Mouse (Mus musculus) embryonic facial prominence, embryonic 12.5 days (tissue): Measurements from ENCODE around the gene Gm42957. TPM values are rescaled to one million over a fixed set of nuclear protein-coding genes. Genes with fewer than 3 reads are reported as not detected.
A peak's percentile ranks its signal among the peaks of the same experiment; 100 is the strongest.
"Not testable (repeated sequence)": the region's sequence is repeated elsewhere in the genome, so short reads cannot be mapped to it uniquely, and the experiment has no call there.

ENCODE experiments used
- ATAC-seq: fragments of 200-750 bp; cut with Nextera tagmentation; 2 replicates; pipeline ENCODE4 v1.8.0; 2017; ENCODE audit not compliant: insufficient number of reproducible peaks, insufficient read depth, low FRiP score, low TSS enrichment
- H3K27ac ChIP-seq: fragments of 300-500 bp; sonication (generic); 2 replicates; pipeline ENCODE4 v1.5.1; 2016; ENCODE audit warnings: mild to moderate bottlenecking
- H3K27me3 ChIP-seq: fragments of 300-500 bp; sonication (generic); 2 replicates; pipeline ENCODE4 v1.6.1; 2016; ENCODE audit warnings: mild to moderate bottlenecking, moderate library complexity
- H3K36me3 ChIP-seq: fragments of 300-500 bp; sonication (generic); 2 replicates; pipeline ENCODE4 v1.6.1; 2016; ENCODE audit warnings: mild to moderate bottlenecking
- H3K4me1 ChIP-seq: fragments of 300-500 bp; sonication (generic); 2 replicates; pipeline ENCODE4 v1.6.1; 2016
- H3K4me2 ChIP-seq: fragments of 300-500 bp; sonication (generic); replicated peaks from 2 replicates; pipeline ENCODE4 v1.6.1; 2016; ENCODE audit warnings: mild to moderate bottlenecking, moderate library complexity
- H3K4me3 ChIP-seq: fragments of 300-500 bp; sonication (generic); 2 replicates; pipeline ENCODE4 v1.5.1; 2016; ENCODE audit warnings: mild to moderate bottlenecking
- H3K9ac ChIP-seq: fragments of 300-500 bp; sonication (generic); 2 replicates; pipeline ENCODE4 v1.6.1; 2016; ENCODE audit warnings: mild to moderate bottlenecking, moderate library complexity
- H3K9me3 ChIP-seq: fragments of 300-500 bp; sonication (generic); 2 replicates; pipeline ENCODE4 v1.6.1; 2016; ENCODE audit warnings: mild to moderate bottlenecking, moderate library complexity
- WGBS: fragments of 180-500 bp; shearing (Covaris S2); methylation state at CpG from one replicate; pipeline ENCODE4 v1.1.7; 2016; 5-methylcytosine and 5-hydroxymethylcytosine counted together
- polyA plus RNA-seq: library from polyadenylated mRNA; unstranded; fragments of >200 nt; fragmentation: Nextera tagmentation; extraction: Ambion mirVana; gene quantifications from 2 replicates; pipeline ENCODE4 v1.2.1, GENCODE M21; 2016

Gm42957 gene
- polyA plus RNA-seq, 1 experiment from 2014 or later: 0.10 TPM

GRCm38 (mm10) chr3:96665732-96666363 is 30.6 kb downstream of the Gm42957 start:
- H3K27ac ChIP-seq, H3K27me3 ChIP-seq, H3K4me3 ChIP-seq, H3K36me3 ChIP-seq, ATAC-seq, H3K4me2 ChIP-seq, H3K9me3 ChIP-seq, H3K9ac ChIP-seq: not testable (repeated sequence)
- whole genome bisulfite sequencing: 86% methylated on average over 7 of the region's 7 CpGs
- peaks cover 17% of the 10 kb centered on the region for H3K4me1 ChIP-seq

GRCm38 (mm10) chr3:96666916-96667315 is 31.6 kb downstream of the Gm42957 start:
- H3K4me1 ChIP-seq: peaks cover 17% of the 10 kb centered on the region
- no peaks in the 10 kb centered on the region for H3K9me3 ChIP-seq
- no peaks in the 10 kb centered on the region for H3K36me3 ChIP-seq
- WGBS: 91% methylated on average over 5 of the region's 5 CpGs
- H3K4me3 ChIP-seq: no peak overlapping the region
- no peak for ATAC-seq
- H3K27me3 ChIP-seq: 0 out of 2 replicates have a peak, but pooled peaks cover 3% of the 10 kb centered on the region
- no peak overlapping the region for H3K27ac ChIP-seq
- H3K4me2 ChIP-seq: no peak overlapping the region
- H3K9ac ChIP-seq: no peak overlapping the region

- Histone ChIP-seq H3K27ac (no peak overlapping the region), H3K27me3 (0 out of 2 replicates have a peak, but pooled peaks cover 3% of the 10 kb centered on the region), H3K9ac (no peak overlapping the region), H3K36me3 (no peaks in the 10 kb centered on the region), H3K4me1 (peaks cover 17% of the 10 kb centered on the region), H3K4me2 (no peak overlapping the region), H3K9me3 (no peaks in the 10 kb centered on the region), H3K4me3 (no peak overlapping the region)
- no peak for ATAC-seq
- 34% methylated on average over 1 of the region's 1 CpGs for WGBS
These were observed 32.0 kb downstream of the Gm42957 start for GRCm38 (mm10) chr3:96667316-96667715.

- no peak for ATAC-seq
- H3K27me3 ChIP-seq: 0 out of 2 replicates have a peak, but pooled peaks cover 3% of the 10 kb centered on the region
- no peaks in the 10 kb centered on the region for H3K36me3 ChIP-seq
- 97% methylated on average over 5 of the region's 5 CpGs for WGBS
- H3K4me3 ChIP-seq: no peak overlapping the region
- no peak overlapping the region for H3K4me2 ChIP-seq
- no peak overlapping the region for H3K9ac ChIP-seq
- H3K9me3 ChIP-seq: no peaks in the 10 kb centered on the region
- no peak overlapping the region for H3K27ac ChIP-seq
- peaks cover 7% of the 10 kb centered on the region for H3K4me1 ChIP-seq
These were observed 33.3 kb downstream of the Gm42957 start for GRCm38 (mm10) chr3:96668424-96669067.

GRCm38 (mm10) chr3:96669727-96670468 is 34.6 kb downstream of the Gm42957 start, which contains the start of gene Ankrd35:
Gene Ankrd35, plus strand, starts transcription at chr3:96670131.
- Histone ChIP-seq H3K4me3 (peak within 1 kb of the TSS; percentile 36), H3K4me1 (peaks cover 5% of the 10 kb centered on the region), H3K4me2 (peak within 1 kb of the TSS; percentile 80), H3K27me3 (0 out of 2 replicates have a peak, but pooled peaks cover 3% of the 10 kb centered on the region), H3K9me3 (no peaks in the 10 kb centered on the region), H3K36me3 (no peaks in the 10 kb centered on the region), H3K27ac (no peak within 1 kb of the TSS), H3K9ac (no peak within 1 kb of the TSS; the same call in 1 of the 2 replicates)
- peak; percentile 88 for ATAC-seq
- WGBS: 5% methylated on average over 33 of the region's 35 CpGs

- Histone ChIP-seq H3K36me3 (no peaks in the 10 kb centered on the region), H3K9ac (no peak overlapping the region), H3K9me3 (no peaks in the 10 kb centered on the region), H3K4me3 (no peak overlapping the region), H3K4me1 (peaks cover 5% of the 10 kb centered on the region), H3K4me2 (no peak overlapping the region), H3K27me3 (0 out of 2 replicates have a peak, but pooled peaks cover 3% of the 10 kb centered on the region), H3K27ac (no peak overlapping the region)
- ATAC-seq: no peak
- 92% methylated on average over 5 of the region's 5 CpGs for WGBS
These were observed 36.2 kb downstream of the Gm42957 start for GRCm38 (mm10) chr3:96671519-96671918.

GRCm38 (mm10) chr3:96673514-96673913 is 38.2 kb downstream of the Gm42957 start:
- 0 out of 2 replicates have a peak, but pooled peaks cover 3% of the 10 kb centered on the region for H3K27me3 ChIP-seq
- ATAC-seq: no peak
- 62% methylated on average over 4 of the region's 4 CpGs for WGBS
- no peak overlapping the region for H3K27ac ChIP-seq
- peaks cover 5% of the 10 kb centered on the region for H3K4me1 ChIP-seq
- H3K9ac ChIP-seq: no peak overlapping the region
- no peaks in the 10 kb centered on the region for H3K9me3 ChIP-seq
- H3K4me2 ChIP-seq: no peak overlapping the region
- H3K36me3 ChIP-seq: no peaks in the 10 kb centered on the region
- no peak overlapping the region for H3K4me3 ChIP-seq

- Histone ChIP-seq H3K4me2 (0 out of 2 replicates have a peak overlapping the region, but pooled peaks have one; percentile 20), H3K4me3 (no peak overlapping the region)
- no peak for ATAC-seq
These were observed 39.2 kb downstream of the Gm42957 start for GRCm38 (mm10) chr3:96674442-96674841.

GRCm38 (mm10) chr3:96675171-96675570 is 39.9 kb downstream of the Gm42957 start:
- H3K4me2 ChIP-seq: no peak overlapping the region
- ATAC-seq: no peak
- no peaks in the 10 kb centered on the region for H3K36me3 ChIP-seq
- H3K4me3 ChIP-seq: no peak overlapping the region
- no peak overlapping the region for H3K27ac ChIP-seq
- 84% methylated on average over 3 of the region's 3 CpGs for WGBS
- peaks cover 13% of the 10 kb centered on the region; the same call in 1 of the 2 replicates for H3K27me3 ChIP-seq
- H3K9ac ChIP-seq: no peak overlapping the region
- peaks cover 5% of the 10 kb centered on the region for H3K4me1 ChIP-seq
- H3K9me3 ChIP-seq: no peaks in the 10 kb centered on the region

More at GRCm38 (mm10) chr3:96674442-96674841, 39.2 kb downstream of the Gm42957 start:
- 15% methylated on average over 8 of the region's 8 CpGs for WGBS
- H3K9ac ChIP-seq: no peak overlapping the region
- H3K9me3 ChIP-seq: no peaks in the 10 kb centered on the region
- peaks cover 5% of the 10 kb centered on the region for H3K4me1 ChIP-seq
- H3K36me3 ChIP-seq: no peaks in the 10 kb centered on the region
- peaks cover 8% of the 10 kb centered on the region; the same call in 1 of the 2 replicates for H3K27me3 ChIP-seq
- peak overlapping the region; percentile 63 for H3K27ac ChIP-seq

GRCm38 (mm10) chr3:96675690-96676089 is 40.4 kb downstream of the Gm42957 start:
- peaks cover 5% of the 10 kb centered on the region for H3K4me1 ChIP-seq
- H3K4me3 ChIP-seq: no peak overlapping the region
- 41% methylated on average over 3 of the region's 3 CpGs for WGBS
- no peaks in the 10 kb centered on the region for H3K9me3 ChIP-seq
- H3K4me2 ChIP-seq: no peak overlapping the region
- ATAC-seq: no peak
- no peak overlapping the region for H3K9ac ChIP-seq
- no peaks in the 10 kb centered on the region for H3K36me3 ChIP-seq
- H3K27me3 ChIP-seq: peaks cover 13% of the 10 kb centered on the region; the same call in 1 of the 2 replicates
- H3K27ac ChIP-seq: no peak overlapping the region

- WGBS: 63% methylated on average over 7 of the region's 7 CpGs
- ATAC-seq: no peak
These were observed 43.2 kb downstream of the Gm42957 start for GRCm38 (mm10) chr3:96678456-96678855.

More at GRCm38 (mm10) chr3:96678456-96678855, 43.2 kb downstream of the Gm42957 start:
- H3K27me3 ChIP-seq: peaks cover 13% of the 10 kb centered on the region; the same call in 1 of the 2 replicates
- no peak overlapping the region for H3K27ac ChIP-seq
- no peak overlapping the region for H3K4me3 ChIP-seq
- H3K9me3 ChIP-seq: no peaks in the 10 kb centered on the region
- H3K4me2 ChIP-seq: no peak overlapping the region
- H3K9ac ChIP-seq: no peak overlapping the region
- H3K4me1 ChIP-seq: peaks cover 5% of the 10 kb centered on the region
- no peaks in the 10 kb centered on the region for H3K36me3 ChIP-seq
